Mouse (Mus musculus): ENCODE data around the gene Armc8. TPM values are rescaled to one million over a fixed set of nuclear protein-coding genes. Genes with fewer than 3 reads are reported as not detected.
"Not testable (repeated sequence)": the region's sequence is repeated elsewhere in the genome, so short reads cannot be mapped to it uniquely, and the experiment has no call there.

Gene Armc8
- polyA plus RNA-seq (2015; fragmentation: Nextera tagmentation; extraction: Ambion mirVana) = 8.8 and 9.3 TPM in 2 replicates

DNA sequence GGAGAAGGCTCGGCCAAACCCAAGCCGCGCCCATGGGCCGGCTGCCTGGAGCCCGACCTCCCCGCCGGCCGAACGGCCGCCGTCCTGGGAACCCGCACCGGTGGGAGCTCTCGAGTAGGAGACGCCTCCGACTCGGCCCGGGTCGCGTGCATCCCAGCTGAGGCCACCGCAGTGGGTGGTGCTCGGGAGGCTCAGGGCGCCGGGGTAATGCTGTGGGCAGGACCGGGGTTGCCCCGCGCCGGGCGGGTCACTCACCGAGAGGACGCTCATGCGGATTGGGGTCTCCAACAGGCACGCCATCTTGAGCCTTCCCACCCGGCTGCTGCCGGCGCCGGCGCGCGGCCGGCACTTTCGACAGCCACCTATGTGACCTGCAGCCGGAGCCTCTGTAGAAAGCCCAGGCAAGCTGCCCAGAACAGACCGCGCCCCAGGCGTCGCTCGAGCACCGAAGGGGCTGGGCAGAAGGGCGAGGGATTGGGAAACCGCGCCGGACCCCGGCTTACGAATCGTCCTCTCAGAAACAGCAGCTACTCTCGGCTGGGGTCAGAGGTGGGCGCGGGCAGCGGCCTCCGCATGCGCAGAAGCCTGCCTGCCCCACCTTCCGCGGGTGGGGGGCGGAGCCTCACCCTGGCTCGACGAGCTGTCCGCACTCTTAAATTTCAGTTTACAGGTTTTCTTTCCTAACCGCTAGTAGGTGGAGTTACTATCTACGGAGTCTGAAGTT, at the start of gene Armc8:
TSS of gene Armc8 (minus strand) at position 553 of the 724 bp plus-strand sequence.
- peaks cover 20% of the 10 kb centered on the region for H3K4me1 ChIP-seq (replicated peaks)
- H3K27ac ChIP-seq (replicated peaks) = peak within 1 kb of the TSS; percentile 95
- H3K9ac ChIP-seq = peak within 1 kb of the TSS; percentile 91
- H3K4me2 ChIP-seq = peak within 1 kb of the TSS; percentile 88
- peak; percentile 92 for ATAC-seq (ENCODE audit: insufficient read depth)
- no peaks in the 10 kb centered on the region for H3K9me3 ChIP-seq (replicated peaks)
- no peaks in the 10 kb centered on the region for H3K36me3 ChIP-seq (replicated peaks)
- WGBS (ENCODE audit: insufficient replicate concordance) = under 1% methylated on average over 70 of the region's 70 CpGs
- H3K27me3 ChIP-seq = no peaks in the 10 kb centered on the region
- H3K4me3 ChIP-seq (replicated peaks) = peak within 1 kb of the TSS; percentile 97

DNA sequence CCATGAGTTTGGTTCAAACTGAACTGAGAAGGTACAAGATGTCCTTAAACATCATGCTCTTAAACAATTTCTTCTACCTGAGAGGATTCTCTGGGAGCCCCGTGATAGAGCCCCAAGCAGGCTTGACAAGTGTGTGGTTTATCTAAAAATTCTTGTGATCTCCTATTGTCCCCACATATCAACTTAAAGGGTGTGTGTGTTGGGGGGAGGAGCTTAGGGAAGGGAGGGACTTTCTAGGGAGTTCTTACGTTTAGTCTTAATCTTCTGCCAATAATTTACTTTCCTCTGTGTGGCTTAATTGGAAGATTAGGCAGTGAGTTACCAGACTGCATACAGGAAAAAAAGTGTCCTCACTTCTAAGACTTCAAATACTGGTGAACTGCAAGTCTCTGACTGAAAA, 43.5 kb upstream of the Armc8 start, which contains the start of gene A4gnt:
TSS of gene A4gnt (plus strand) at position 301 of the 400 bp plus-strand sequence.
- no peaks in the 10 kb centered on the region for H3K27me3 ChIP-seq
- 22% methylated on average over 2 of the region's 2 CpGs for WGBS (ENCODE audit: insufficient replicate concordance)
- no peaks in the 10 kb centered on the region for H3K4me1 ChIP-seq (replicated peaks)
- no peak within 1 kb of the TSS for H3K9ac ChIP-seq
- no peak within 1 kb of the TSS for H3K27ac ChIP-seq (replicated peaks)
- no peak within 1 kb of the TSS for H3K4me2 ChIP-seq
- H3K9me3 ChIP-seq (replicated peaks) = no peaks in the 10 kb centered on the region
- no peak for ATAC-seq (ENCODE audit: insufficient read depth)
- H3K36me3 ChIP-seq (replicated peaks) = no peaks in the 10 kb centered on the region
- no peak within 1 kb of the TSS for H3K4me3 ChIP-seq (replicated peaks)

DNA sequence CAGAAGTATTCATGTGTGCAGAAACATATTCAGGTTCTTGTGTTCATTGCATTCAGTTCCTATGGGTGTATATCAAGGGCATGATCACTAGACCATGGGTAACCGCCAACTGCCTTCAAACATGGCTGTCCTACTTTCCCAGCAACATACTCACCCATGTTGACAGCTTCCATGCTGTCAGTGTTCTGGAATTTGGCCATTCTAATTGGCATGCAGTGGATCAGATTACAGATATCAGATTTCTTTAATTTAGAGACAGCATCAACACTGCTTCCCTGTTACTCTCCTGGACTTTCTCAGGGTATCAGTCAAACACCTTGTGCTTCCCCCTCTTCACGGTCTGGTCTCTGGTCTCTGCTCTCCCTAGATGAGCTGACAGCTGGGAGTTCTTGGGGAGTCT, 34.9 kb upstream of the Armc8 start:
- ATAC-seq (ENCODE audit: insufficient read depth) = no peak
- 53% methylated on average over 2 of the region's 2 CpGs for WGBS (ENCODE audit: insufficient replicate concordance)
- Histone ChIP-seq H3K9me3 (replicated peaks) (no peaks in the 10 kb centered on the region), H3K4me1 (replicated peaks) (no peaks in the 10 kb centered on the region), H3K27me3 (no peaks in the 10 kb centered on the region), H3K4me2 (no peak overlapping the region), H3K36me3 (replicated peaks) (no peaks in the 10 kb centered on the region), H3K4me3 (replicated peaks) (no peak overlapping the region), H3K9ac (no peak overlapping the region), H3K27ac (replicated peaks) (no peak overlapping the region)

DNA sequence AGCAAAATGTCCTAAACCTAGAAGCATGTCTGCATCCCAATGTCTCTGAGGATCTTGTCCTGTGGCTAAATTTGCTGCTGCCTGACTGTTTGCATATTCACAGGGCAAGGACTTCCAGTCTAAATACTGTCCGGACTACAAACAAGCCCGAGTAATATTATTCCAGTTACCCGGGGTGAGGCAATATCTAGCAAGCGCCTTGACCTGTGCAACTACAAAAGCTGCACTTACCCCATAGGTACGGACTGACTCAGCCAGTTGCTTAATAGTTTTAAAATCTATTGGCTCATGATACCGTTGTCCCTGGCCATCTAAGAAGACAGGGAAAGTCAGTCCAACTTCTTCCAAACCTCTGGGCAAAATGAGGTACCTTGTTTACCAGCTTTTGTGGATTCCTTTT, 30.4 kb upstream of the Armc8 start:
- H3K9ac ChIP-seq; ATAC-seq (ENCODE audit: insufficient read depth); H3K9me3 ChIP-seq (replicated peaks): not testable (repeated sequence)

DNA sequence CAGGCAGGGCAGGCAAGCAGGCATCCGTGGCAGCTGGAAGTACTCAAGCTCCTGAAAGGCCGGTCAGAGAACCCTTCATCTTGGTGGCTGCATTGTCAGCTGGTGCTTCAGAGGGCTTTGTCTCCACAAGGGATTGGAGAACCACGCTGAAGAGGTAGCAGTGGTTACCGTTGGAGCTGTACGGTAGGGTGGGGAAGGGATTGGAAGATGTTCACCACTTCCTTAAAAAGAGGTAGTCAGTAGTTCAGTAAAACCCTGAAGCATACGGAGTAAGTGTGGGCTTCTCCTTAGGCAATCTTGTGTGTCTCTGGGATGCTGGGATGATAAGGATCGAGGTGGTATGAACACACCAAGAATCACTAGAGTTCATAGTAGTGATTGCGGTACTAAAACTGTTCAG, 22.4 kb upstream of the Armc8 start:
- H3K4me1 ChIP-seq (replicated peaks) = 0 out of 2 replicates have a peak, but pooled peaks cover 2% of the 10 kb centered on the region
- H3K9ac ChIP-seq = no peak overlapping the region
- H3K36me3 ChIP-seq (replicated peaks) = no peaks in the 10 kb centered on the region
- peaks cover 4% of the 10 kb centered on the region; the same call in 1 of the 2 replicates for H3K27me3 ChIP-seq
- H3K9me3 ChIP-seq (replicated peaks) = no peaks in the 10 kb centered on the region
- H3K27ac ChIP-seq (replicated peaks) = no peak overlapping the region
- WGBS (ENCODE audit: insufficient replicate concordance) = 37% methylated on average over 8 of the region's 8 CpGs
- ATAC-seq (ENCODE audit: insufficient read depth) = no peak
- H3K4me3 ChIP-seq (replicated peaks) = no peak overlapping the region
- H3K4me2 ChIP-seq = no peak overlapping the region

More for the DNA sequence above, 30.4 kb upstream of the Armc8 start:
- 70% methylated on average over 6 of the region's 6 CpGs for WGBS (ENCODE audit: insufficient replicate concordance)
- H3K36me3 ChIP-seq (replicated peaks); H3K27me3 ChIP-seq; H3K4me2 ChIP-seq; H3K27ac ChIP-seq (replicated peaks); H3K4me1 ChIP-seq (replicated peaks); H3K4me3 ChIP-seq (replicated peaks): not testable (repeated sequence)

DNA sequence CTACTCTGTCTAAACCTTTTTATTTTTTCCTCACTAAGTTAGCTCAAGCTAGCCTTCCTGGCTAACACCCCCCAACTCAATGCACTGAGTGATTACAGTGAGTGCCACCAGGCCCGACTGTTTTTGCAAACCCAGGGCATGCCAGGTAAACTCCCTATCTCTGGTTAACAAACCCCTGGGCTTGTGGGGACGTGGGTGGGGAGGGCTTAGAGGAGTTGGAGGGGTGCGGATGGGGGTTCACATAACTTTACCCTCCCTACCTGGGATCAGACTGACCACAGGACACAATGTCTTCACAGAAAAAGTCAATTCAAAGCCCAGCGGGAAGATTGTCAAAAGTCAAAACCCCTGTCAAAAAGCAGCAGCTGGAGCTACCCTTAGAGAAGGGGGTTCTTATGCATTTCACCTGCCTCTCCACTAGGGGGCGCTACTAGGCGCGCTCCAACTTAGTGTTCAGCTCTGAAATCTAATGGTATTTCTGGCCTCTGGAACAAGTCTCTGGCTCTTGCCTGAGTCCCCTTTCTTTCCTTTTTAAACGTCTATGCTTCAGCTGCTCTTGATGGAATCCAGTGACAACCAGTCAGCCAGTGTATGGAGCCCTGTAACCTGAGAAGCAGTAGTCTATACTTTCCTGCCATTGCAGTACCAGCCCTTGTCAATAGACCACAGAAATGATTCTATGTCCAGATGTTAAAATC, 19.0 kb upstream of the Armc8 start:
- Histone ChIP-seq H3K9me3 (replicated peaks) (no peaks in the 10 kb centered on the region), H3K4me3 (replicated peaks) (no peak overlapping the region), H3K4me2 (no peak overlapping the region), H3K27me3 (peaks cover 4% of the 10 kb centered on the region; the same call in 1 of the 2 replicates), H3K4me1 (replicated peaks) (0 out of 2 replicates have a peak, but pooled peaks cover 2% of the 10 kb centered on the region), H3K36me3 (replicated peaks) (peaks cover 24% of the 10 kb centered on the region), H3K9ac (no peak overlapping the region), H3K27ac (replicated peaks) (no peak overlapping the region)
- 21% methylated on average over 8 of the region's 8 CpGs for WGBS (ENCODE audit: insufficient replicate concordance)
- no peak for ATAC-seq (ENCODE audit: insufficient read depth)

DNA sequence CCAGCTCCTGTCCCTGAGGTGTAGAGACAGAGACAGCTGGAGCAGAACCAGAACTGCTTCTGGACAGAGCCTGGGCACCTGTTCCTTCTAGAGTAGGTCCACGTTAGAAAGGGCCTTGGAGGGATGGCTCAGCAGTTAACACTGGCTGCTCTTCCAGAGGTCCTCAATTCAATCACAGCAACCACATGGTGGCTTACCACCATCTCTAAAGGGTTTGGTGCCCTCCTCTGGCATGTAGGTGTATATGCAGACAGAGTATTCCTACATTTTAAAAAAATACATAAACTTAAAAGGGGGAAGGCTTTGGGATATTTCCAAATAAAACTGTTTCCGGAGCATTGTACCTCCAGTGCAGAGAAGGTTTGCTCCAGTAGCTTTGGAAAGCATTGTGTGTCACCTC, 12.0 kb upstream of the Armc8 start:
- no peak for ATAC-seq (ENCODE audit: insufficient read depth)

DNA sequence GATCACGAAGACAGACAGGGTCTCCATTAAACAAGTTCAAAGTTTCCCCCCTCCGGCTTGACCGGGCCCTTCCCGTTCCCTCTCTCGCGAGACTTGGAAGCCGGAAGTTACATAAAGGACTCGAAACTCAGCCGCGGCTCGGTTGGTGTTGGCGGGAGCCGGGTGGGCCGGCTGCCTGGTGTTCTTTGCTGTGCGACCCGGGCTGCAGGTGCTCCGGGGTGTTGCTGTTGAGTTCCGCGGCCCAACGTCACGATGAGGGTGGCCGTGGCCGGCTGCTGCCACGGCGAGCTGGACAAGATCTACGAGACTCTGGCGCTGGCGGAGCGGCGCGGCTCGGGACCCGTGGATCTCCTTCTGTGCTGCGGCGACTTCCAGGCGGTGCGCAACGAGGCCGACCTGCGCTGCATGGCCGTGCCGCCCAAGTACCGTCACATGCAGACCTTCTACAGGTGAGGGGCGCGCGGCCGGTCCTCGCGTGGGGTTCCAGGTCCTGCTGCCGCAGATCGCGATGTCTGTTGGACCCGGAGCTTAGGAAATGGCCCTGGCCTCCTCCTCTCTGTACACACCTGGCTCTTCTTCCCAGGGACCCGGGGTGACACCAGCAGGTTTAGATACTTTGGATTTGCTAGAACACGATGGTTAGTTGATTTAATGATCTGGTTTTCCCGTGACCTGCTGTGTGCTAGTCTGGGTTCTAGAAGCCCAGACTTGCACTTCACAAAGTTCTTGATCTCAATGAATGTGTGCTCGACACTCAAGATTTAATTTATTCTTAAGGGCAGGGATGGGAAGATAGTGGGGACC, 7.2 kb upstream of the Armc8 start, which contains the start of gene Dbr1:
TSS of gene Dbr1 (plus strand) at position 123 of the 804 bp plus-strand sequence.
- under 1% methylated on average over 57 of the region's 57 CpGs for WGBS (ENCODE audit: insufficient replicate concordance)
- Histone ChIP-seq H3K27ac (replicated peaks) (peak within 1 kb of the TSS; percentile 88), H3K36me3 (replicated peaks) (peaks cover 21% of the 10 kb centered on the region), H3K27me3 (no peaks in the 10 kb centered on the region), H3K9me3 (replicated peaks) (no peaks in the 10 kb centered on the region), H3K4me3 (replicated peaks) (peak within 1 kb of the TSS; percentile 94), H3K4me1 (replicated peaks) (peaks cover 25% of the 10 kb centered on the region), H3K4me2 (peak within 1 kb of the TSS; percentile 71), H3K9ac (peak within 1 kb of the TSS; percentile 90)
- peak; percentile 91 for ATAC-seq (ENCODE audit: insufficient read depth)

More for the DNA sequence above, 12.0 kb upstream of the Armc8 start:
- no peak overlapping the region for H3K4me3 ChIP-seq (replicated peaks)
- no peak overlapping the region for H3K27ac ChIP-seq (replicated peaks)
- 41% methylated on average over 2 of the region's 2 CpGs for whole genome bisulfite sequencing (ENCODE audit: insufficient replicate concordance)
- peaks cover 18% of the 10 kb centered on the region for H3K4me1 ChIP-seq (replicated peaks)
- H3K27me3 ChIP-seq = no peaks in the 10 kb centered on the region
- no peak overlapping the region for H3K9ac ChIP-seq
- H3K36me3 ChIP-seq (replicated peaks) = peaks cover 62% of the 10 kb centered on the region
- no peaks in the 10 kb centered on the region for H3K9me3 ChIP-seq (replicated peaks)
- H3K4me2 ChIP-seq = no peak overlapping the region

DNA sequence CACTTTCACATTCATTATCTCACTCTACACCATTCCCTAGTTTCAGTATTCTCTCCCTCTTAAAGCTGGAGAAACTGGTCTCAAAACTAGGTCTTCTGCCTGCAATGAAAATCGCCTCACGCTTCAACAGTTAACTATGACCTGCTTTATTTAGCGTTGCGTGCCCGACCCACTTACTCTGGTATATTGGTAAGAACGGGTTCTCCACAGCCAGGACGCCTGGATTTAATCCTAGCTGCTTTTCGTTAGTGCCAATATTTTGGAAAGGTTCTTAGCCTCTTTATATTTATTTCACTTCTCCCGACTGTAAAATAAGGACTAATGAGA, 335 bp upstream of the Armc8 start:
- Histone ChIP-seq H3K27ac (replicated peaks) (peak overlapping the region; percentile 95), H3K4me1 (replicated peaks) (peaks cover 14% of the 10 kb centered on the region), H3K9me3 (replicated peaks) (no peaks in the 10 kb centered on the region), H3K4me3 (replicated peaks) (peak overlapping the region; percentile 97), H3K27me3 (no peaks in the 10 kb centered on the region), H3K4me2 (peak overlapping the region; percentile 88), H3K9ac (peak overlapping the region; percentile 91), H3K36me3 (replicated peaks) (no peaks in the 10 kb centered on the region)
- ATAC-seq (ENCODE audit: insufficient read depth) = no peak
- WGBS (ENCODE audit: insufficient replicate concordance) = 1% methylated on average over 9 of the region's 9 CpGs

DNA sequence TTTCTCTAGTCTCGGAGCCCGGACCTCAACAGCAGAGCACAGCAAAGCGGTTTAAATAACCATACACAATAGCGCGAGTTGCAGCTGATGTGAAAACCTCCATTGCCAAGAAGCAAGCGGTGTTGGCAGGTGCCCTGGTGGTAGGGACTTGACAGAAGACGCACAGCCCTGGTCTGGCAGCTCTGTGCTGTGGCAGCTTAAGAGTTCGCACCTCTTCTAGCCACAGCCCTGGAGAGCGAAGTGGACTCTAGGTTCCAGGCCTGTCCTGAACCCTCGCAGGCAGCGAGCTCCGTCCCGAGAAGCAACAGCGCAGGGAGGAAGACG, 714 bp downstream of the Armc8 start:
- Histone ChIP-seq H3K4me3 (replicated peaks) (peak overlapping the region; percentile 97), H3K27ac (replicated peaks) (peak overlapping the region; percentile 95), H3K4me2 (peak overlapping the region; percentile 88), H3K27me3 (no peaks in the 10 kb centered on the region), H3K9me3 (replicated peaks) (no peaks in the 10 kb centered on the region), H3K9ac (peak overlapping the region; percentile 91), H3K36me3 (replicated peaks) (no peaks in the 10 kb centered on the region), H3K4me1 (replicated peaks) (peaks cover 24% of the 10 kb centered on the region)
- no peak for ATAC-seq (ENCODE audit: insufficient read depth)
- WGBS (ENCODE audit: insufficient replicate concordance) = under 1% methylated on average over 15 of the region's 15 CpGs

DNA sequence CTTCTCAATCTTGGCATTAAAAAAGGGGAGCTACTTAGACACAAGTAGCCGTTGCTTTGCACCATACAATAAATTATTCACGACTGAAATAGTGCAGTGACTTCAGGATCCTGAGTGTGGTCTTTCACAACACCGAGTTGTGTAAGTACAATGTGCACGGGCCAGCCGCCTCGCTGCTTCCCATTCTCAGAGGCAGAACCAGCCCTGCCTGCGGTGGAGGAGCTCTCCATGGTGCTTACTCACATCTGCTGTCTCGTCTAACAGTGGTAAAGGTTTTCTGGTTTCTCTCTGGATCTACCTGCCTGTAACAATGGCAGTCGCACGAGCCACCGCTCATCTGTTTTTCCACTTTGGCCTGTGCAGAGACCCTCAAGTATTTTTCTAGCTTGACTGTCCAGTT, 5.0 kb downstream of the Armc8 start:
- no peak for ATAC-seq (ENCODE audit: insufficient read depth)
- Histone ChIP-seq H3K9me3 (replicated peaks) (no peaks in the 10 kb centered on the region), H3K27ac (replicated peaks) (no peak overlapping the region), H3K4me2 (no peak overlapping the region), H3K9ac (no peak overlapping the region), H3K4me3 (replicated peaks) (no peak overlapping the region), H3K36me3 (replicated peaks) (no peaks in the 10 kb centered on the region), H3K27me3 (no peaks in the 10 kb centered on the region), H3K4me1 (replicated peaks) (peaks cover 35% of the 10 kb centered on the region)
- 10% methylated on average over 11 of the region's 11 CpGs for WGBS (ENCODE audit: insufficient replicate concordance)

Data from liver, embryonic 15.5 days (tissue).